Comparison of ENCODE assay signal across 17 mouse cellular contexts in genomic region chr7:116208880-116209279, GRCm38 (mm10).
"Had no signal": no experiment of that assay in that cellular context is flagged by ENCODE, and none has a peak within 500 bp of the region (broad histone marks: within the 10 kb centered on the region; RNA-seq: fewer than 3 reads in every experiment).

No protein-coding gene starts in this region.

- DNase-seq: kidney, adult 8-10 months; kidney, postnatal 10 days; kidney, postnatal 4 days; lung, postnatal 14 days; right cerebral cortex, adult 18-20 months; thymus, postnatal 14 days had no signal

- H3K9me3 ChIP-seq: limb, embryonic 15.5 days; liver, embryonic 12.5 days; lung, embryonic 15.5 days; megakaryocyte, embryonic 14.5 days; midbrain, embryonic 12.5 days; neural tube, embryonic 12.5 days had no signal

- H3K4me3 ChIP-seq: left cerebral cortex, adult 2 months; limb, embryonic 15.5 days; liver, embryonic 12.5 days; lung, embryonic 15.5 days; megakaryocyte, embryonic 14.5 days; midbrain, embryonic 12.5 days; neural tube, embryonic 12.5 days had no signal

- H3K36me3 ChIP-seq: limb, embryonic 15.5 days; liver, embryonic 12.5 days; lung, embryonic 15.5 days; midbrain, embryonic 12.5 days; neural tube, embryonic 12.5 days had no signal

- H3K9ac ChIP-seq: limb, embryonic 15.5 days; liver, embryonic 12.5 days; lung, embryonic 15.5 days; midbrain, embryonic 12.5 days; neural tube, embryonic 12.5 days had no signal

- H3K27me3 ChIP-seq: limb, embryonic 15.5 days; lung, embryonic 15.5 days; neural tube, embryonic 12.5 days had no signal

- ATAC-seq: inflammation-experienced regulatory T-cells, adult 6 months; intestine, postnatal 0 days; liver, embryonic 12.5 days had no signal

- H3K4me2 ChIP-seq: limb, embryonic 15.5 days; liver, embryonic 12.5 days; lung, embryonic 15.5 days; midbrain, embryonic 12.5 days; neural tube, embryonic 12.5 days had no signal

- H3K27ac ChIP-seq: left cerebral cortex, adult 2 months; limb, embryonic 15.5 days; liver, embryonic 12.5 days; lung, embryonic 15.5 days; macrophage; midbrain, embryonic 12.5 days; neural tube, embryonic 12.5 days; stomach, postnatal 0 days had no signal
